Mouse (Mus musculus) myocyte (in vitro differentiated cells): ENCODE measurements around the gene Gm10203. TPM values are rescaled to one million over a fixed set of nuclear protein-coding genes. Genes with fewer than 3 reads are reported as not detected.

Experiments
- H3K27me3 ChIP-seq: one replicate; pipeline ENCODE4 v1.6.1; 2011; ENCODE audit not compliant: control insufficient read depth, insufficient read depth, insufficient read length
- H3K36me3 ChIP-seq: one replicate; pipeline ENCODE4 v1.6.1; 2011; ENCODE audit not compliant: control insufficient read depth, insufficient read depth
- H3K4me2 ChIP-seq: one replicate; pipeline ENCODE4 v1.6.1; 2011; ENCODE audit warnings: low read depth, control low read depth
- H3K4me3 ChIP-seq: one replicate; pipeline ENCODE4 v1.5.1; 2011; ENCODE audit warnings: mild to moderate bottlenecking, control low read depth, moderate library complexity
- H3K79me2 ChIP-seq: one replicate; pipeline ENCODE4 v1.6.1; 2011; ENCODE audit not compliant: control insufficient read depth, insufficient read depth
- H3ac ChIP-seq: one replicate; pipeline ENCODE4 v1.6.1; 2011; ENCODE audit not compliant: control insufficient read depth, insufficient read length
- CEBPB ChIP-seq: IDR thresholded peaks from 2 replicates; pipeline ENCODE4 v1.6.1; 2011; ENCODE audit warnings: mild to moderate bottlenecking, moderate library complexity; ENCODE audit not compliant: poor library complexity, insufficient read depth, severe bottlenecking
- E2F4 ChIP-seq: IDR thresholded peaks from one replicate; pipeline ENCODE4 v1.6.1; 2011; ENCODE audit warnings: mild to moderate bottlenecking, control low read depth, moderate library complexity; ENCODE audit not compliant: insufficient read depth
- MAX ChIP-seq: IDR thresholded peaks from one replicate; pipeline ENCODE4 v1.6.1; 2011; ENCODE audit warnings: low read depth, mild to moderate bottlenecking, control low read depth
- MYOD1 ChIP-seq, 3 experiments: IDR thresholded peaks; one replicate each; pipeline ENCODE4 v1.6.1; 2011; ENCODE audit warnings: control low read depth in 2 of 3, low read depth in 2 of 3, mild to moderate bottlenecking in 2 of 3, moderate library complexity in 1 of 3; ENCODE audit not compliant: insufficient read length in 2 of 3, control insufficient read depth in 1 of 3
- MYOG ChIP-seq, 3 experiments: IDR thresholded peaks; one replicate each; pipeline ENCODE4 v1.6.1; 2011; ENCODE audit warnings: control low read depth in 2 of 3, low read depth in 2 of 3, mild to moderate bottlenecking in 2 of 3; ENCODE audit not compliant: insufficient read length in 2 of 3, control insufficient read depth in 1 of 3, insufficient read depth in 1 of 3
- POLR2A ChIP-seq: IDR thresholded peaks from one replicate; pipeline ENCODE4 v1.6.1; 2011; ENCODE audit warnings: low read depth, mild to moderate bottlenecking, control low read depth, moderate library complexity; ENCODE audit not compliant: insufficient read length
- POLR2AphosphoS2 ChIP-seq: IDR thresholded peaks from one replicate; pipeline ENCODE4 v1.6.1; 2011; ENCODE audit warnings: low read depth, control low read depth; ENCODE audit not compliant: insufficient read length
- REST ChIP-seq: IDR thresholded peaks from one replicate; pipeline ENCODE4 v1.6.1; 2011; ENCODE audit warnings: mild to moderate bottlenecking, control low read depth, moderate library complexity; ENCODE audit not compliant: insufficient read depth, insufficient read length
- SRF ChIP-seq: IDR thresholded peaks from one replicate; pipeline ENCODE4 v1.6.1; 2011; ENCODE audit warnings: low read depth; ENCODE audit not compliant: control insufficient read depth, insufficient read length
- TCF12 ChIP-seq: IDR thresholded peaks from one replicate; pipeline ENCODE4 v1.6.1; 2011; ENCODE audit warnings: mild to moderate bottlenecking, control low read depth; ENCODE audit not compliant: poor library complexity, insufficient read depth, severe bottlenecking
- TCF3 ChIP-seq: IDR thresholded peaks from one replicate; pipeline ENCODE4 v1.6.1; 2011; ENCODE audit warnings: low read depth, control low read depth; ENCODE audit not compliant: insufficient read length
- USF1 ChIP-seq: IDR thresholded peaks from one replicate; pipeline ENCODE4 v1.6.1; 2011; ENCODE audit warnings: low read depth, mild to moderate bottlenecking, control low read depth, moderate library complexity
- polyA plus RNA-seq: library from polyadenylated mRNA; unstranded; fragments of >200 nt; fragmentation: generic; extraction: Trizol; gene quantifications from one replicate; pipeline ENCODE4 v1.2.1, GENCODE M21; 2012; ENCODE audit warnings: missing spikeins

The Gm10203 gene
- polyA plus RNA-seq, 1 experiment, result not detected

DNA sequence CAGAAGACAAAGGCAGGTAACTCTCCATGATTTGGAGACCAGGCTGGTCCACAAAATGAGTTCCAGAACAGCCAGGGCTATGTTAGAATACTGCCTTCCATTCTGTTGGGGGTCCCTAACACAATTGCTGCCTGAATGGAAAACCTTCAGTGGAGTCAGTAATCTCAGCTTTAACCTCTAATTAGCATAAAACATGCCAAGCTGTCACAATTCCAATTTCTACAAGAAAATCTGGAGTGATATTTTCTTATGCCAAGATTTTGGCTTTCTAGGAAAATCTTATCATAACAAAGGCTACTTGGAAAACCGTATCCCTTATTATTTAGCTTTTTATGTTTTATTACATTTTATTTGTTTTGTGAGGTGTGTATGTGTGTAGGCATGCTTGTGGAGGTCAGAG, 26.5 kb upstream of the Gm10203 start:
- Histone ChIP-seq H3K4me2 (no peak overlapping the region), H3K36me3 (no peaks in the 10 kb centered on the region), H3K27me3 (no peaks in the 10 kb centered on the region), H3ac (no peak overlapping the region), H3K4me3 (no peak overlapping the region), H3K79me2 (peaks cover 20% of the 10 kb centered on the region)
- no peak for TF ChIP-seq MAX

DNA sequence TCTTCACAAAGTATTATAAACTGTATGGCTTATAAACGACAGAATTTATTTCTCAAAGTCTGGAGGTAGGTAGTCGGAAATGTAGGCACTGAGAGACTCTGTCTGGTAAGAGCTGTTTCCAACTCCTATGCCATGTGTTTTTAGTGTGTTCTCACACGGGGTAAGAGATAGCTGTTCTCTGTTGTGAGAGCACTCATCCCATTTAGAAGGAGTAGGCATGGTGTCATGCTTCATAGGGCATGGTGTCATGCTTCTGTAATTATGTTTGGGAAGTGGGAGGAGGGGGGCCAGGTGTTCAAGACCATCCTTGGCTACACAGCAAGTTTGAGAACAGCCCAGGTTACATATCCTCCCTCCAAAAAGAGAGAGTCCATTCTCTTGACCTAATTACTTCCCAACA, 22.4 kb upstream of the Gm10203 start:
- TF ChIP-seq MAX, result no peak
- TF ChIP-seq SRF, result no peak
- no peak for TF ChIP-seq CEBPB
- no peak for TF ChIP-seq REST
- TF ChIP-seq POLR2AphosphoS2, result no peak
- no peak for TF ChIP-seq MYOD1 (IDR thresholded peaks at IDR 0.05; ENCODE audit: control insufficient read depth in 1 of 3, insufficient read length in 2 of 3, low read depth in 2 of 3)
- no peak overlapping the region for H3K4me2 ChIP-seq
- H3K79me2 ChIP-seq, result no peaks in the 10 kb centered on the region

DNA sequence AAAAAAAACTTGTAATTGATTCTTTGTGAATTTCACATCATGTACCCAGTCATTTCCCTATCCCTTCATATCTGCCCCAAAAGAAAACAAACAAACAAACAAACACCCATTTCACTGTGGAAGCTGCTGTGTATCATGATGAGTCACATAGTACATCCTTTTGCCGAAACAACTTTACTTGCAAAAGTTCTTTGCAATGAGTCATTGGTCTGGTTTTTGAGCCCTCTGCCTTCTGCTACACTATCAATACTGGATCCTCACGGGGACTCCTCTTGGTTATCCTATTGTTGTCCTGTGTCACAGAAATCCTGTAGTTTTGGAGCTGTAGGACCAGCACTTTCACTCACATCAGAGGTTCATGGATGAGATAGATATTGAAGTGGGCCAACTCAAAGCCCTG, 21.1 kb upstream of the Gm10203 start:
- no peak for TF ChIP-seq TCF3
- no peak for TF ChIP-seq CEBPB
- TF ChIP-seq REST, result no peak
- TF ChIP-seq MYOG (IDR thresholded peaks at IDR 0.05; ENCODE audit: control insufficient read depth in 1 of 3, insufficient read depth in 1 of 3, insufficient read length in 2 of 3, low read depth in 2 of 3), result no peak
- no peaks in the 10 kb centered on the region for H3K79me2 ChIP-seq
- H3K27me3 ChIP-seq, result no peaks in the 10 kb centered on the region
- H3K4me3 ChIP-seq, result no peak overlapping the region
- H3K36me3 ChIP-seq, result no peaks in the 10 kb centered on the region
- H3ac ChIP-seq, result no peak overlapping the region
- peak overlapping the region; percentile 36 for H3K4me2 ChIP-seq

More for the DNA sequence above, 22.4 kb upstream of the Gm10203 start:
- Histone ChIP-seq H3ac (no peak overlapping the region), H3K36me3 (no peaks in the 10 kb centered on the region), H3K27me3 (no peaks in the 10 kb centered on the region), H3K4me3 (no peak overlapping the region)

DNA sequence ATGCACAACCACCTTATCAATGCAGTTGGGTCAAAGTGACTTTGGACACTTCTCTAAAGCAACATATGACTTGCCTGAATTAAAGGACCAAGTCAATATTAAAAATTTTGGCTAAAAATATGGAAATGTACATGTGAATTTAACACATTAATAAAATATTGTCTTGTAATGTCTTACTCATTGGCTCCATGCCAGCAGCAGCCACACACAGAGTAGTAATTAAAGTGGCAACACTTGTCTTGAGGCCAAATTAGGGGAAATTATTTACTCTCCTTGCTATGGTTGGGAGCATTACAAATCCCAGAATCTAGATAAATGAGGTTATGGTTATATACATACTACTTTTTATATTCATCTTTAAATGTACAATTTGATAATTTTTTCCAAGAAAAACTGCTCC, 13.0 kb upstream of the Gm10203 start:
- Histone ChIP-seq H3K79me2 (no peaks in the 10 kb centered on the region), H3K27me3 (no peaks in the 10 kb centered on the region), H3K36me3 (no peaks in the 10 kb centered on the region), H3K4me3 (no peak overlapping the region), H3ac (no peak overlapping the region), H3K4me2 (no peak overlapping the region)
- TF ChIP-seq POLR2AphosphoS2 (no peak), SRF (no peak), CEBPB (no peak), TCF3 (no peak), POLR2A (no peak), E2F4 (no peak), REST (no peak), MYOG (IDR thresholded peaks at IDR 0.05; ENCODE audit: control insufficient read depth in 1 of 3, insufficient read depth in 1 of 3, insufficient read length in 2 of 3, low read depth in 2 of 3) (no peak), MYOD1 (IDR thresholded peaks at IDR 0.05; ENCODE audit: control insufficient read depth in 1 of 3, insufficient read length in 2 of 3, low read depth in 2 of 3) (no peak), MAX (no peak), USF1 (no peak), TCF12 (no peak)

DNA sequence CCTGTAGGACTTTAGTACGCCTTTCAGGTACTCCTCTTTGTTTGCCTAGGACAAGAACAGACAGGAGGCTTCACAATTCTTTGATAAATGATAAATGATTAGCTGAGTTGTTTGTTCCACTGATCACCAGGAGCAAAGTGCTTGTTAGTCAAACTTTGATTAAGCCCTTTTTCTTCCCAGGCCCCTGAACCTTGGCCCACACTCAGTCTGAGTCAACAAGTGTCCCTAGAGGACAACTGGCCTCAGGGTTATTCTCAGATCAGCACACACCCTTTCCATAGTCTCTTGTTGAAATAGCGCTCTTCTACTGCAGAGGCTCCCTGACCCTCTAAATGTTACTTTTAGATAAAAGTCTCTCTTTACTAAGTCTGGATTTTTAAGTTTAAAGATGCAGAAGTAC, 11.0 kb upstream of the Gm10203 start:
- TF ChIP-seq MYOD1 (IDR thresholded peaks at IDR 0.05; ENCODE audit: control insufficient read depth in 1 of 3, insufficient read length in 2 of 3, low read depth in 2 of 3) (no peak), TCF3 (no peak), E2F4 (no peak), CEBPB (no peak), USF1 (no peak), MAX (no peak), TCF12 (no peak), POLR2AphosphoS2 (no peak), REST (no peak), POLR2A (no peak), MYOG (IDR thresholded peaks at IDR 0.05; ENCODE audit: control insufficient read depth in 1 of 3, insufficient read depth in 1 of 3, insufficient read length in 2 of 3, low read depth in 2 of 3) (no peak), SRF (no peak)

More for the DNA sequence above, 11.0 kb upstream of the Gm10203 start:
- Histone ChIP-seq H3K4me2 (no peak overlapping the region), H3K36me3 (no peaks in the 10 kb centered on the region), H3ac (no peak overlapping the region), H3K27me3 (no peaks in the 10 kb centered on the region), H3K4me3 (no peak overlapping the region), H3K79me2 (no peaks in the 10 kb centered on the region)
